Mouse (Mus musculus) bone marrow macrophage, adult 2 months (primary cell): ENCODE results near the gene Gm15217.

ENCODE experiments used
- CTCF ChIP-seq: IDR thresholded peaks from 2 replicates; pipeline ENCODE4 v1.5.1; 2012; ENCODE audit warnings: low read depth, mild to moderate bottlenecking, low read length, moderate library complexity
- POLR2A ChIP-seq: IDR thresholded peaks from 2 replicates; pipeline ENCODE4 v1.6.1; 2012; ENCODE audit warnings: mild to moderate bottlenecking, low read depth, low read length, borderline replicate concordance

- TF ChIP-seq POLR2A (no peak), CTCF (no peak)
These were observed 11.1 kb downstream of the Gm15217 start, which contains the start of gene Bmp4 for GRCm38 (mm10) chr14:46390249-46390775.
